Mouse (Mus musculus) lung, adult 2 months (tissue): ENCODE measurements around the gene 1700017B05Rik.

ENCODE experiments used
- CTCF ChIP-seq: fragments of 200-500 bp; IDR thresholded peaks from 2 replicates; pipeline ENCODE4 v1.5.1; 2011; ENCODE audit warnings: mild to moderate bottlenecking, low read length, control low read depth; ENCODE audit not compliant: insufficient read depth
- POLR2A ChIP-seq: fragments of 200-500 bp; IDR thresholded peaks from 2 replicates; pipeline ENCODE4 v1.6.1; 2011; ENCODE audit warnings: low read depth, mild to moderate bottlenecking, control low read depth, low read length, borderline replicate concordance; ENCODE audit errors: extremely low read depth

DNA sequence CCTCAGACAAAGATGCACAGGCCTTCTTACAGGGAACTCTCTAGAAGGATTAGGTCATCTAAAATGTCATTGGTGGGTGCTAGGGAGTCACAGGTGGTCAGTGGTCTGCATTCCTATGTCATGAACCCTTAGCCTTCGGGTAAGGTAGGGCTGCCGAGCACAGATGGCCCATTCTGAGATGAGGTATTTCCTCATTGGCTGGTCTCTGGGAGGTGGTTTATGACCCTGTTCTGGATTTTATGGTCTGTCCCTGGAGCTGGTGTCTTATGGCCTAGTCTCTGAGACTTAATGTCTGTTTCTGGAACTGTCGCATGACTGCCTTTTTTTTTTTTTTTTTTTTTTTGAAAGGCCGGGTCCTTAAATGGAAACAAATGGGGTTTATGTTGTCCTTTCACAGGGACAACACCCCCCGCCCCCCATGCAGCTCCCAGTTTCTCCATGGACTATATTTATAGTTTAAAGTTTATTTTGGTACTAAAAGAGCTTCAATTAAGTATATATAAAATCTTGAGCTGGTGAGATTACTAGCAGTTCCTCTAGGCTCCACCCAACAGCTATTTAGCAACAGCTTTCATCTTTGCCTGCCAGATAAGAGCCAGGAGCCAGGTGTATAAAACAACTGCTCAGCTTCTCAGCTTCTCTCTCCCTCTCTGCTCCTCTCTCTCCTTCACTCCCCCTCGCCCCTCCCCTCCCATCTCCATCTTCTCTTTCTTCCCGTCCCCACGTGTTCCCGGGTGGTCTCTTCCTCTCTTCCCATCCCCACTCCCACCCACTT, 49.8 kb downstream of the 1700017B05Rik start:
- TF ChIP-seq POLR2A (no peak), CTCF (no peak)
